Mouse (Mus musculus): Measurements from ENCODE around the gene Pfkp.

- TF ChIP-seq UBTF (IDR thresholded peaks at IDR 0.05; ENCODE audit: borderline replicate concordance, insufficient read depth, low read depth, low read length): no peak
- no peak for TF ChIP-seq POLR2A (IDR thresholded peaks at IDR 0.05; ENCODE audit: control insufficient read depth in 1 of 2, insufficient read depth in 1 of 2, low read depth in 1 of 2, low read length in 2 of 2, poor library complexity in 1 of 2)
- TF ChIP-seq ELF1 (IDR thresholded peaks at IDR 0.05; ENCODE audit: low read depth, low read length): no peak
- TF ChIP-seq GATA1 (IDR thresholded peaks at IDR 0.05; ENCODE audit: low read depth, low read length): no peak
- no peak for TF ChIP-seq NELFE (IDR thresholded peaks at IDR 0.05; ENCODE audit: low read depth, low read length)
- no peak for TF ChIP-seq EP300 (IDR thresholded peaks at IDR 0.05; ENCODE audit: low read depth in 1 of 2, low read length in 2 of 2)
- TF ChIP-seq CTCF (IDR thresholded peaks at IDR 0.05 in 2 of 3, conservative IDR thresholded peaks at IDR 0.05 in 1 of 3; ENCODE audit: control insufficient read depth in 1 of 3, insufficient read depth in 1 of 3, low read depth in 2 of 3, low read length in 3 of 3, poor library complexity in 1 of 3, severe bottlenecking in 1 of 3): no peak
- TF ChIP-seq POLR2AphosphoS5 (IDR thresholded peaks at IDR 0.05; ENCODE audit: borderline replicate concordance, low read depth, low read length): no peak
- no peak for TF ChIP-seq SIN3A (IDR thresholded peaks at IDR 0.05; ENCODE audit: low read length)
Observed at GRCm38 (mm10) chr13:6631772-6632510, 16.6 kb downstream of the Pfkp start.
